Mouse (Mus musculus): ENCODE measurements at regions not wholly inside any gene's neighbourhood (a gene's known extent, or its start where the extent isn't known, plus 50 kb on each side); places are given as distances from the start of the nearest gene placed in this dataset.
A peak's percentile ranks its signal among the peaks of the same experiment; 100 is the strongest.

GRCm38 (mm10) chr3:38695836-38696235 is 190.9 kb upstream of the Fat4 start:
- no peaks in the 10 kb centered on the region for H3K27me3 ChIP-seq

GRCm38 (mm10) chr3:38692768-38693167 is 194.0 kb upstream of the Fat4 start:
- Histone ChIP-seq H3K4me2 (replicated peaks) (no peak overlapping the region), H3K4me3 (replicated peaks) (no peak overlapping the region), H3K36me3 (no peaks in the 10 kb centered on the region), H3K27ac (replicated peaks) (no peak overlapping the region), H3K27me3 (no peaks in the 10 kb centered on the region), H3K4me1 (0 out of 2 replicates have a peak, but pooled peaks cover under 1% of the 10 kb centered on the region), H3K9me3 (replicated peaks) (no peaks in the 10 kb centered on the region), H3K9ac (no peak overlapping the region)
- no peak for ATAC-seq (ENCODE audit: insufficient number of reproducible peaks, low FRiP score, low TSS enrichment, low read depth)

More at GRCm38 (mm10) chr3:38695836-38696235, 190.9 kb upstream of the Fat4 start:
- no peaks in the 10 kb centered on the region for H3K9me3 ChIP-seq (replicated peaks)
- 46% methylated on average over 7 of the region's 7 CpGs for WGBS
- H3K4me2 ChIP-seq (replicated peaks) = no peak overlapping the region
- no peak overlapping the region for H3K9ac ChIP-seq
- H3K4me1 ChIP-seq = peaks cover 6% of the 10 kb centered on the region; the same call in 1 of the 2 replicates
- 0 out of 2 replicates have a peak overlapping the region, but pooled peaks have one; percentile 60 for H3K27ac ChIP-seq (replicated peaks)
- no peak overlapping the region for H3K4me3 ChIP-seq (replicated peaks)
- H3K36me3 ChIP-seq = no peaks in the 10 kb centered on the region
- ATAC-seq (ENCODE audit: insufficient number of reproducible peaks, low FRiP score, low TSS enrichment, low read depth) = peak; percentile 39; the same call in 1 of the 2 replicates

- no peaks in the 10 kb centered on the region for H3K27me3 ChIP-seq
- ATAC-seq (ENCODE audit: insufficient number of reproducible peaks, low FRiP score, low TSS enrichment, low read depth) = no peak
- H3K9me3 ChIP-seq (replicated peaks) = no peaks in the 10 kb centered on the region
- no peaks in the 10 kb centered on the region for H3K36me3 ChIP-seq
- no peak overlapping the region for H3K4me3 ChIP-seq (replicated peaks)
- no peak overlapping the region for H3K4me2 ChIP-seq (replicated peaks)
- no peaks in the 10 kb centered on the region for H3K4me1 ChIP-seq
- WGBS = 88% methylated on average over 4 of the region's 4 CpGs
- H3K9ac ChIP-seq = no peak overlapping the region
- no peak overlapping the region for H3K27ac ChIP-seq (replicated peaks)
These were observed 199.8 kb upstream of the Ankrd50 start for GRCm38 (mm10) chr3:38684247-38684991.

- Histone ChIP-seq H3K9me3 (replicated peaks) (no peaks in the 10 kb centered on the region), H3K4me2 (replicated peaks) (no peak overlapping the region), H3K4me1 (peaks cover 17% of the 10 kb centered on the region), H3K27me3 (no peaks in the 10 kb centered on the region), H3K27ac (replicated peaks) (0 out of 2 replicates have a peak overlapping the region, but pooled peaks have one; percentile 24), H3K4me3 (replicated peaks) (no peak overlapping the region), H3K36me3 (no peaks in the 10 kb centered on the region), H3K9ac (no peak overlapping the region)
- WGBS = 40% methylated on average over 17 of the region's 17 CpGs
- no peak for ATAC-seq (ENCODE audit: insufficient number of reproducible peaks, low FRiP score, low TSS enrichment, low read depth)
These were observed 179.2 kb upstream of the Ankrd50 start for GRCm38 (mm10) chr3:38663670-38664494.

GRCm38 (mm10) chr3:38663023-38663422 is 178.4 kb upstream of the Ankrd50 start:
- WGBS = 73% methylated on average over 5 of the region's 5 CpGs
- no peak overlapping the region for H3K9ac ChIP-seq

GRCm38 (mm10) chr3:38656790-38657189 is 172.1 kb upstream of the Ankrd50 start:
- Histone ChIP-seq H3K9me3 (replicated peaks) (no peaks in the 10 kb centered on the region), H3K4me2 (replicated peaks) (no peak overlapping the region), H3K9ac (no peak overlapping the region), H3K27me3 (no peaks in the 10 kb centered on the region), H3K27ac (replicated peaks) (no peak overlapping the region), H3K4me1 (no peaks in the 10 kb centered on the region), H3K36me3 (no peaks in the 10 kb centered on the region), H3K4me3 (replicated peaks) (no peak overlapping the region)
- WGBS = 77% methylated on average over 1 of the region's 1 CpGs
- no peak for ATAC-seq (ENCODE audit: insufficient number of reproducible peaks, low FRiP score, low TSS enrichment, low read depth)

More at GRCm38 (mm10) chr3:38663023-38663422, 178.4 kb upstream of the Ankrd50 start:
- Histone ChIP-seq H3K27ac (replicated peaks) (no peak overlapping the region), H3K27me3 (no peaks in the 10 kb centered on the region), H3K9me3 (replicated peaks) (no peaks in the 10 kb centered on the region), H3K36me3 (no peaks in the 10 kb centered on the region), H3K4me3 (replicated peaks) (no peak overlapping the region), H3K4me2 (replicated peaks) (no peak overlapping the region), H3K4me1 (peaks cover 17% of the 10 kb centered on the region)
- no peak for ATAC-seq (ENCODE audit: insufficient number of reproducible peaks, low FRiP score, low TSS enrichment, low read depth)

GRCm38 (mm10) chr3:38653928-38654327 is 169.3 kb upstream of the Ankrd50 start:
- Histone ChIP-seq H3K4me2 (replicated peaks) (no peak overlapping the region), H3K36me3 (no peaks in the 10 kb centered on the region), H3K27me3 (no peaks in the 10 kb centered on the region), H3K4me1 (no peaks in the 10 kb centered on the region), H3K9me3 (replicated peaks) (no peaks in the 10 kb centered on the region), H3K9ac (no peak overlapping the region), H3K4me3 (replicated peaks) (no peak overlapping the region), H3K27ac (replicated peaks) (no peak overlapping the region)
- no peak for ATAC-seq (ENCODE audit: insufficient number of reproducible peaks, low FRiP score, low TSS enrichment, low read depth)
- WGBS = 76% methylated on average over 4 of the region's 4 CpGs

GRCm38 (mm10) chr3:38652985-38653685 is 168.5 kb upstream of the Ankrd50 start:
- ATAC-seq (ENCODE audit: insufficient number of reproducible peaks, low FRiP score, low TSS enrichment, low read depth) = no peak
- Histone ChIP-seq H3K9ac (no peak overlapping the region), H3K4me1 (0 out of 2 replicates have a peak, but pooled peaks cover 4% of the 10 kb centered on the region), H3K4me3 (replicated peaks) (no peak overlapping the region), H3K9me3 (replicated peaks) (no peaks in the 10 kb centered on the region), H3K27ac (replicated peaks) (no peak overlapping the region), H3K27me3 (no peaks in the 10 kb centered on the region), H3K4me2 (replicated peaks) (no peak overlapping the region), H3K36me3 (no peaks in the 10 kb centered on the region)
- 33% methylated on average over 5 of the region's 5 CpGs for WGBS

- Histone ChIP-seq H3K27me3 (no peaks in the 10 kb centered on the region), H3K9me3 (replicated peaks) (no peaks in the 10 kb centered on the region), H3K4me1 (0 out of 2 replicates have a peak, but pooled peaks cover 4% of the 10 kb centered on the region), H3K36me3 (no peaks in the 10 kb centered on the region), H3K4me2 (replicated peaks) (no peak overlapping the region), H3K27ac (replicated peaks) (no peak overlapping the region), H3K4me3 (replicated peaks) (no peak overlapping the region), H3K9ac (no peak overlapping the region)
- 61% methylated on average over 4 of the region's 4 CpGs for WGBS
- no peak for ATAC-seq (ENCODE audit: insufficient number of reproducible peaks, low FRiP score, low TSS enrichment, low read depth)
These were observed 165.5 kb upstream of the Ankrd50 start for GRCm38 (mm10) chr3:38650176-38650575.

GRCm38 (mm10) chr3:38648633-38649032 is 164.0 kb upstream of the Ankrd50 start:
- no peaks in the 10 kb centered on the region for H3K9me3 ChIP-seq (replicated peaks)
- H3K27ac ChIP-seq (replicated peaks) = no peak overlapping the region
- no peaks in the 10 kb centered on the region for H3K27me3 ChIP-seq
- 66% methylated on average over 4 of the region's 4 CpGs for WGBS
- H3K36me3 ChIP-seq = no peaks in the 10 kb centered on the region
- no peak for ATAC-seq (ENCODE audit: insufficient number of reproducible peaks, low FRiP score, low TSS enrichment, low read depth)
- 0 out of 2 replicates have a peak, but pooled peaks cover 4% of the 10 kb centered on the region for H3K4me1 ChIP-seq
- no peak overlapping the region for H3K9ac ChIP-seq
- H3K4me2 ChIP-seq (replicated peaks) = no peak overlapping the region
- no peak overlapping the region for H3K4me3 ChIP-seq (replicated peaks)

All from embryonic facial prominence, embryonic 15.5 days (tissue).